Mouse (Mus musculus) midbrain, embryonic 12.5 days (tissue): Measurements from ENCODE around the gene Nras. TPM values are rescaled to one million over a fixed set of nuclear protein-coding genes. Genes with fewer than 3 reads are reported as not detected.

ENCODE experiments used
- ATAC-seq: fragments of 200-750 bp; cut with Nextera tagmentation; 2 replicates; pipeline ENCODE4 v1.8.0; 2017; ENCODE audit warnings: low read depth, moderate TSS enrichment, moderate library complexity; ENCODE audit not compliant: low FRiP score
- H3K27ac ChIP-seq: fragments of 300-500 bp; sonication (generic); replicated peaks from 2 replicates; pipeline ENCODE4 v1.5.1; 2016; ENCODE audit warnings: mild to moderate bottlenecking
- H3K27me3 ChIP-seq: fragments of 300-500 bp; sonication (generic); 2 replicates; pipeline ENCODE4 v1.6.1; 2016; ENCODE audit warnings: mild to moderate bottlenecking
- H3K36me3 ChIP-seq: fragments of 300-500 bp; sonication (generic); 2 replicates; pipeline ENCODE4 v1.6.1; 2016
- H3K4me1 ChIP-seq: fragments of 300-500 bp; sonication (generic); 2 replicates; pipeline ENCODE4 v1.6.1; 2016
- H3K4me2 ChIP-seq: fragments of 300-500 bp; sonication (generic); replicated peaks from 2 replicates; pipeline ENCODE4 v1.6.1; 2016; ENCODE audit warnings: mild to moderate bottlenecking, moderate library complexity
- H3K4me3 ChIP-seq: fragments of 300-500 bp; sonication (generic); 2 replicates; pipeline ENCODE4 v1.5.1; 2016; ENCODE audit warnings: mild to moderate bottlenecking
- H3K9ac ChIP-seq: fragments of 300-500 bp; sonication (generic); replicated peaks from 2 replicates; pipeline ENCODE4 v1.6.1; 2016; ENCODE audit warnings: mild to moderate bottlenecking, moderate library complexity
- H3K9me3 ChIP-seq: fragments of 300-500 bp; sonication (generic); 2 replicates; pipeline ENCODE4 v1.6.1; 2016; ENCODE audit warnings: mild to moderate bottlenecking
- WGBS: fragments of 180-500 bp; shearing (Covaris S2); methylation state at CpG from one replicate; pipeline ENCODE4 v1.1.7; 2016; 5-methylcytosine and 5-hydroxymethylcytosine counted together
- polyA plus RNA-seq: library from polyadenylated mRNA; unstranded; fragments of >200 nt; fragmentation: Nextera tagmentation; extraction: Ambion mirVana; gene quantifications from 2 replicates; pipeline ENCODE4 v1.2.1, GENCODE M21; 2016

Gene Nras
- polyA plus RNA-seq: 141 and 150 TPM in 2 replicates

DNA sequence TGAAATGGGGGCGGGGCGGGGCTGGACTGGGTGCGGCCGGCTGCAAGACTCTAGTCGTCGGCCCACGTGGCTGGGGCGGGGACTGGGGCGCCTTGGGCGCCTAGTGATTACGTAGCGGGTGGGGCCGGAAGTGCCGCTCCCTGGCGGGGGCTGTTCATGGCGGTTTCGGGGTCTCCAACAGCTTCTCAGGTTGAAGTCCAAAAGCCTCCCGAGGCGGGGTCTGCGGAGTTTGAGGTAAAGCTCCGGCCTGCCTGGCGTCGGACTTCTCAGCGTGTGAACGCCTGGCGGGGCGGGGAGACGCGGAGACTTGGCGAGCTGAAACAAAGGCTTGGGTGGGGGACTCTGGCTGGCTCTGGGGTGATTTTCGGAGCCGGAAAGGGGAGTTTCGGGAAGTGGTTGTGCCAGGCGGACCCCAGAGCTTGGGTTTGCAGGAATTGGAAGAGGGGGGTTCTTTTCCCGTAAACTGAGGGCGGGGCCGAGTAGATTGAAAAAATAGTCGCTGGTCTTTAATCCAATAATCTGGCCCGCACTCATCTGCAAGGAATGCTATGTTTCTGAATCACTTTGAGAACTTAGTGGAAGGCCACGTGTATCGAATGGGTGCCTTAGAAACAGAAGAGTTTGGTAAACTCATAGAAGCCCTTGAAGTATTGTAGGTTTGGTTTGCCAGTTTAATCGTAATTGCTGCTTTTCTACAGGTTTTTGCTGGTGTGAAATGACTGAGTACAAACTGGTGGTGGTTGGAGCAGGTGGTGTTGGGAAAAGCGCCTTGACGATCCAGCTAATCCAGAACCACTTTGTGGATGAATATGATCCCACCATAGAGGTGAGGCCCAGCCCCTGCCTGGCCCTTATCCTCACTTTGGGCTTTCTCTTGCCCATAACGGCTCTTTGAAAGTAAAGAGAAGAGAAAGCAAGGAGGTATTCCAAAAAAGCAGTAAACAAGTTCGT, at the start of gene Nras:
Nras (plus strand) TSS at position 79 of the 951 bp plus-strand sequence.
- 3% methylated on average over 46 of the region's 46 CpGs for WGBS
- Histone ChIP-seq H3K27ac (peak within 1 kb of the TSS; percentile 95), H3K4me3 (peak within 1 kb of the TSS; percentile 84), H3K4me1 (peaks cover 4% of the 10 kb centered on the region), H3K27me3 (no peaks in the 10 kb centered on the region), H3K36me3 (peaks cover 63% of the 10 kb centered on the region), H3K9me3 (no peaks in the 10 kb centered on the region), H3K9ac (peak within 1 kb of the TSS; percentile 91), H3K4me2 (peak within 1 kb of the TSS; percentile 83)
- peak; percentile 98 for ATAC-seq

DNA sequence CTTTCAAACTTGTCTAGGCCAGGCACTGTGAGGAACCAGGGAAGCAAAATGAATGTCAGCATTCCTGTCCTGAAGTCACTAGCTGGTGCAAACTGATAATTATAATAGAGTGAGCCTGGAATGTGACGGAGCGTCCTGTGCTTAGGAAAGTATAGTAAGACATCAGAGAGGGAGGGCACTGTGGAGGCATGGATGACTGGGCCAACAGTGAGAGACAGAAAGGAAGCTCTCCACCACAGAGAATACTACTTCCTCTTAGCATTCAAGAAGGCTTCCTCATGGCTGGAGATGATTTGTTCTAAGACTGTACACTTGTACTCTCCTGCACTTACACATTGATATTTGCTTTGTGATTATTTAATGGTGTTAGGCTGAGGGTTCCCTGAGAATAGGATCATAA, 40.7 kb upstream of the Nras start:
- Histone ChIP-seq H3K36me3 (no peaks in the 10 kb centered on the region), H3K4me2 (no peak overlapping the region), H3K27me3 (no peaks in the 10 kb centered on the region), H3K4me3 (no peak overlapping the region), H3K4me1 (peaks cover 6% of the 10 kb centered on the region), H3K9me3 (no peaks in the 10 kb centered on the region), H3K27ac (no peak overlapping the region), H3K9ac (no peak overlapping the region)
- 77% methylated on average over 2 of the region's 2 CpGs for WGBS
- no peak for ATAC-seq

- Histone ChIP-seq H3K27ac (no peak overlapping the region), H3K4me1 (peaks cover 8% of the 10 kb centered on the region), H3K27me3 (no peaks in the 10 kb centered on the region), H3K4me3 (no peak overlapping the region), H3K9me3 (no peaks in the 10 kb centered on the region), H3K4me2 (peak overlapping the region; percentile 48), H3K9ac (no peak overlapping the region), H3K36me3 (no peaks in the 10 kb centered on the region)
- 97% methylated on average over 2 of the region's 2 CpGs for WGBS
- no peak for ATAC-seq
Measured at GRCm38 (mm10) chr3:103019462-103019861, 38.6 kb upstream of the Nras start.

- peak within 1 kb of the TSS; percentile 65 for H3K4me2 ChIP-seq
- H3K27ac ChIP-seq: peak within 1 kb of the TSS; percentile 90
- no peaks in the 10 kb centered on the region for H3K9me3 ChIP-seq
- under 1% methylated on average over 55 of the region's 55 CpGs for WGBS
- no peaks in the 10 kb centered on the region for H3K36me3 ChIP-seq
- no peaks in the 10 kb centered on the region for H3K27me3 ChIP-seq
- peak within 1 kb of the TSS; percentile 81 for H3K9ac ChIP-seq
- H3K4me1 ChIP-seq: peaks cover 8% of the 10 kb centered on the region
- ATAC-seq: peak; percentile 93
- H3K4me3 ChIP-seq: peak within 1 kb of the TSS; percentile 60
Measured at GRCm38 (mm10) chr3:103020249-103020942, 37.7 kb upstream of the Nras start, which contains the start of gene Csde1. TSS of gene Csde1 (plus strand) at chr3:103020426.

- Histone ChIP-seq H3K4me1 (peaks cover 8% of the 10 kb centered on the region), H3K4me3 (peak overlapping the region; percentile 60), H3K9ac (peak overlapping the region; percentile 81), H3K36me3 (no peaks in the 10 kb centered on the region), H3K27ac (peak overlapping the region; percentile 90), H3K4me2 (peak overlapping the region; percentile 65), H3K9me3 (no peaks in the 10 kb centered on the region), H3K27me3 (no peaks in the 10 kb centered on the region)
- WGBS: under 1% methylated on average over 33 of the region's 37 CpGs
- peak; percentile 94 for ATAC-seq
Measured at GRCm38 (mm10) chr3:103020943-103021638, 37.0 kb upstream of the Nras start.

GRCm38 (mm10) chr3:103026174-103026573, 31.9 kb upstream of the Nras start:
- H3K4me3 ChIP-seq: no peak overlapping the region
- H3K27ac ChIP-seq: no peak overlapping the region
- no peak overlapping the region for H3K4me2 ChIP-seq
- no peak for ATAC-seq
- WGBS: 90% methylated on average over 1 of the region's 1 CpGs
- no peak overlapping the region for H3K9ac ChIP-seq
- no peaks in the 10 kb centered on the region for H3K27me3 ChIP-seq
- peaks cover 8% of the 10 kb centered on the region for H3K4me1 ChIP-seq
- no peaks in the 10 kb centered on the region for H3K9me3 ChIP-seq
- peaks cover 31% of the 10 kb centered on the region for H3K36me3 ChIP-seq

GRCm38 (mm10) chr3:103040285-103040684, 17.8 kb upstream of the Nras start:
- H3K27ac ChIP-seq: no peak overlapping the region
- no peak overlapping the region for H3K9ac ChIP-seq
- ATAC-seq: no peak
- 97% methylated on average over 6 of the region's 6 CpGs for WGBS
- H3K4me3 ChIP-seq: no peak overlapping the region
- H3K9me3 ChIP-seq: no peaks in the 10 kb centered on the region
- no peak overlapping the region for H3K4me2 ChIP-seq
- H3K4me1 ChIP-seq: no peaks in the 10 kb centered on the region
- H3K27me3 ChIP-seq: no peaks in the 10 kb centered on the region
- H3K36me3 ChIP-seq: peaks cover 52% of the 10 kb centered on the region

GRCm38 (mm10) chr3:103040861-103041379, 17.2 kb upstream of the Nras start:
- peaks cover 59% of the 10 kb centered on the region for H3K36me3 ChIP-seq

GRCm38 (mm10) chr3:103056016-103056595, 2.0 kb upstream of the Nras start:
- Histone ChIP-seq H3K9me3 (no peaks in the 10 kb centered on the region), H3K27ac (no peak overlapping the region), H3K4me1 (peaks cover 4% of the 10 kb centered on the region), H3K4me2 (no peak overlapping the region), H3K9ac (no peak overlapping the region), H3K27me3 (no peaks in the 10 kb centered on the region), H3K4me3 (no peak overlapping the region), H3K36me3 (peaks cover 61% of the 10 kb centered on the region)
- WGBS: 87% methylated on average over 5 of the region's 5 CpGs
- ATAC-seq: no peak

More at GRCm38 (mm10) chr3:103040861-103041379, 17.2 kb upstream of the Nras start:
- Histone ChIP-seq H3K4me3 (no peak overlapping the region), H3K4me1 (no peaks in the 10 kb centered on the region), H3K27ac (no peak overlapping the region), H3K9me3 (no peaks in the 10 kb centered on the region), H3K9ac (no peak overlapping the region), H3K4me2 (no peak overlapping the region), H3K27me3 (no peaks in the 10 kb centered on the region)
- WGBS: 85% methylated on average over 1 of the region's 1 CpGs
- no peak for ATAC-seq

DNA sequence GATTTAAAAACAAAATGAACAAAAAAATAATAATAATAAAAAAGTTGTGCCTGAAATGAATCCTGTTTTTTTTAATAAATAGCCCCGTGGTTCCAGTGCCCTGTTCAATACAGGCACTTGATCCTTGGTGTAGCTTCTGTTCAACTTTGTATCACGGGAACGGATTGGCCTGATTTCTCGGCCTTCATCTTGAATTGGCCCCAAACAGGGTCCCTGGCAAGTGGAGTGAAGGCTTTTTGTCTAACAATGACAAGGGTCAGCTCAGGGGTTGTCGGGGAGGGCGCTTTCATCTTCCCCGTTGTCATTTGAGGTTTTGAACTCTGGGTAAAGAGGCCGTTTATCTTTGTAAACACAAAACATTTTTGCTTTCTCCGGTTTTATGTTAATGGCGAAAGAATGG, 333 bp upstream of the Nras start:
- peaks cover 61% of the 10 kb centered on the region for H3K36me3 ChIP-seq
- H3K9me3 ChIP-seq: no peaks in the 10 kb centered on the region
- 2% methylated on average over 10 of the region's 10 CpGs for WGBS
- H3K27ac ChIP-seq: peak overlapping the region; percentile 70
- H3K27me3 ChIP-seq: no peaks in the 10 kb centered on the region
- peaks cover 4% of the 10 kb centered on the region for H3K4me1 ChIP-seq
- no peak overlapping the region for H3K9ac ChIP-seq
- peak; percentile 82 for ATAC-seq
- H3K4me3 ChIP-seq: peak overlapping the region; percentile 84
- H3K4me2 ChIP-seq: peak overlapping the region; percentile 83

GRCm38 (mm10) chr3:103066927-103067326, 8.8 kb downstream of the Nras start:
- H3K9ac ChIP-seq: no peak overlapping the region
- peaks cover 70% of the 10 kb centered on the region for H3K36me3 ChIP-seq
- no peak for ATAC-seq
- H3K9me3 ChIP-seq: no peaks in the 10 kb centered on the region
- H3K27ac ChIP-seq: no peak overlapping the region
- H3K27me3 ChIP-seq: no peaks in the 10 kb centered on the region
- no peak overlapping the region for H3K4me3 ChIP-seq
- 93% methylated on average over 8 of the region's 8 CpGs for WGBS
- H3K4me2 ChIP-seq: no peak overlapping the region
- H3K4me1 ChIP-seq: no peaks in the 10 kb centered on the region
